Mouse (Mus musculus): ENCODE results near the gene Bglap2. TPM values are rescaled to one million over a fixed set of nuclear protein-coding genes. Genes with fewer than 3 reads are reported as not detected.
A peak's percentile ranks its signal among the peaks of the same experiment; 100 is the strongest.

Gene Bglap2
- polyA plus RNA-seq, 1 experiment from 2014 or later = not detected

DNA sequence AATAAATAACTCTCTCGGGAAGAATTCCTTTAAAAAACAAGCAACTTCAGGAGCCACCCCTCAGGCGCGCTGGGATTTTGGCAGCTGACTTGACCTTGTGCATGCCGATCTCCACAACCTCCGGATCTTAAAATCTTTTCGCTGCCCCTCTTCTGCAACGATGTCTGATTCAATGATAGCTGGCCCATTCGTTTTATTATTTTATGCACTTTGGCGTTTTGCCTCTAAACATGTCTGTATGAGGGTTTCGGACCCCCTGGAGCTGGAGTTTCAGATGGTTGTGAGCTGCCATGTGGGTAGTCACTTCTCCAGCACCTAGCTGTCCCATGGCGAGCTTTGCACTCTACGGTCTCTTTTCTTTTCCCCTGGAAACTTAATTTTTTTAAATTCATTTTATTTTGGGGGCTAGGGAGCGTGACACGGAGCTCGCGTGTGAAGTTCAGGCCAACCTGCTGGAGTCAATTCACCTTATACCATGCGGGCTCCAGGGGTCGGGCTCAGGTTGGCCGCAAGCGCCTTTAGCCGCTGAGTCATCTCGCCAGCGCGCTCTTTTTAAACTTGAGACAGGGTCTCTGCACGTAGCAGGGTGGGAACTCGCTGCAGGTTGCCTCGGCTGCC, 43.0 kb downstream of the Bglap2 start:
- Histone ChIP-seq H3K9me3 (replicated peaks) (no peaks in the 10 kb centered on the region), H3K4me2 (peak overlapping the region; percentile 76)
- 2% methylated on average over 27 of the region's 27 CpGs for WGBS

DNA sequence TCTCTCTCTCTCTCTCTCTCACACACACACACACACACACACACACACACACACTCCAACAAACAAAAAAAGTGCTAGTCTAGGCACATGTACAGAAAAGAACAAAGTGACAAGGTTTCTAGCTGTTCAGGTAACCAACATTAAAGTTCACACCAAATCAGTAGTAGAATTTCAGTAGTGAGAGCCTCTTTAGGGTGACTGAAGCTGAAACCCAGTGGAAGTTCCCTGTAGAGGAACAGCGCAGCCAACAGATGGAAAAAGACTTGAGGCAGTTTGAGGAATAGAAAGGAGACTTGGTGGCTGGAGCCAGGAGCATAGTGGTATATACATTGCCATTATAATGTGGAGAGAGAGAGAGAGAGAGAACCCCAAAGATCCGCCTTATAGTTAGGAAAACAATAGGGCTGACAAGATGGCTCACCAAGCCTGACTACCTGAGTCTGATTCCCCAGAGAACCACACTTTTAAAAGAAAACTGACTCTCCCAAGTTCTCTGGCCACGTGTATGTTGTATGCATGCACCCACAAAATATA, 43.5 kb downstream of the Bglap2 start:
- H3K4me3 ChIP-seq = peak overlapping the region; percentile 85
- no peaks in the 10 kb centered on the region for H3K36me3 ChIP-seq (ENCODE audit: poor library complexity, severe bottlenecking)
- H3K27me3 ChIP-seq = no peaks in the 10 kb centered on the region
- no peak overlapping the region for H3K27ac ChIP-seq
- WGBS = 39% methylated on average over 3 of the region's 3 CpGs
- peak overlapping the region; percentile 93 for H3K9ac ChIP-seq
- no peaks in the 10 kb centered on the region for H3K9me3 ChIP-seq (replicated peaks)
- ATAC-seq = no peak
- H3K4me1 ChIP-seq = peaks cover 31% of the 10 kb centered on the region
- peak overlapping the region; percentile 76 for H3K4me2 ChIP-seq

More for the DNA sequence above, 43.0 kb downstream of the Bglap2 start:
- H3K9ac ChIP-seq = peak overlapping the region; percentile 93
- H3K27ac ChIP-seq = peak overlapping the region; percentile 94
- H3K4me1 ChIP-seq = peaks cover 31% of the 10 kb centered on the region
- H3K36me3 ChIP-seq (ENCODE audit: poor library complexity, severe bottlenecking) = 0 out of 2 replicates have a peak, but pooled peaks cover under 1% of the 10 kb centered on the region
- H3K4me3 ChIP-seq = peak overlapping the region; percentile 85
- ATAC-seq = peak; percentile 68
- no peaks in the 10 kb centered on the region for H3K27me3 ChIP-seq

DNA sequence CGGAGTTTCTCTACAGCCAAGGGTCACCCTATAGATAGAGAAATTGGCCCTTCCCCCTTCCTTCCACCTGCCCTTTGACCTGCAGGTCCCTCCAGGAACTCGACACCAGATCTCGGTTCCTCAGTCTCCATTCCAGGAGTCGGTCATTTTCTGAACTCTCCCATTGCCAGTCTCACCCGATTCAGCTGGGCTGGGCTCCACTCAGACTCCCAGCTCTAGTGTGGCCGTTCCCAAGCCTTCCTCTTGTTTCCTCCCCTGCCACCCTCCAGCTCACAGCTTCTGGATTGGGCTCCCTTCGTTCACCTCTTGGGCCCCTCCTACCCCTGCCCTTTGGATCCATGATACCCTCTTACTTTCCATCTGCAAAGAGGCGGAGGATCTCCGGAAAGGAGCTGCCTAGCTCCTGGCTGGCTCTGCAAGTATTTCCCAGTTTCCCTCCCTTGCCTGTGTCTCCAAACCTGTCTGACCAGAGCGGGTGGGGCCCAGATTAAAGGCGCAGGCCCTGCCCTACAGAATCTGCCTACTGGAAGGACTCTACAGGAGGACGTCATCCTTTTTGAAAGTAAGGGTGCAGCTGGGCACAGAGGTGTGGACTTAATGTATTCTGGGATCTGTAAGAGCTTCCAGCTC, 44.4 kb downstream of the Bglap2 start:
- Histone ChIP-seq H3K9ac (peak overlapping the region; percentile 9; the same call in 1 of the 2 replicates), H3K4me3 (no peak overlapping the region), H3K4me2 (no peak overlapping the region), H3K4me1 (peaks cover 31% of the 10 kb centered on the region), H3K9me3 (replicated peaks) (no peaks in the 10 kb centered on the region), H3K27me3 (no peaks in the 10 kb centered on the region), H3K27ac (no peak overlapping the region), H3K36me3 (ENCODE audit: poor library complexity, severe bottlenecking) (peaks cover 7% of the 10 kb centered on the region)
- ATAC-seq = no peak
- WGBS = 66% methylated on average over 12 of the region's 12 CpGs

DNA sequence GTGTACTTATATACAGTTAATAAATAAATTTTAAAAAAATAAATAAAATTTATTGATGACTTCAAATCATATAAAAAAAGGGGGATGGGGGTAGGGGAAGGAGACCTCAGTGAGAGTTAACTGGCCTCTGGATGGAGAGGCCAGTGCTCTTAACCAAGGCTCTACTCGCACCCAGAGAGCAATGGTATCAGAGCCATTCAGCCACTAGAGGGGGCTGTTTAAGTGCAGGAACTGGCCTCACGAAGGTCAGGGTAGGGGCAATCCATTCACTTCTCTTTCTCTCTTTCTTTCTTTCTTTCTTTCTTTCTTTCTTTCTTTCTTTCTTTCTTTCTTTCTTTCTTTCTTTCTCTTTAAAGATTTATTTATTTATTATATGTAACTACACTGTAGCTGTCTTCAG, 47.2 kb downstream of the Bglap2 start:
- Histone ChIP-seq H3K4me2 (no peak overlapping the region), H3K27me3 (no peaks in the 10 kb centered on the region), H3K9me3 (replicated peaks) (no peaks in the 10 kb centered on the region), H3K36me3 (ENCODE audit: poor library complexity, severe bottlenecking) (peaks cover 22% of the 10 kb centered on the region), H3K4me3 (no peak overlapping the region), H3K9ac (no peak overlapping the region), H3K27ac (no peak overlapping the region), H3K4me1 (peaks cover 16% of the 10 kb centered on the region)
- ATAC-seq = no peak
- WGBS = 26% methylated on average over 2 of the region's 2 CpGs

DNA sequence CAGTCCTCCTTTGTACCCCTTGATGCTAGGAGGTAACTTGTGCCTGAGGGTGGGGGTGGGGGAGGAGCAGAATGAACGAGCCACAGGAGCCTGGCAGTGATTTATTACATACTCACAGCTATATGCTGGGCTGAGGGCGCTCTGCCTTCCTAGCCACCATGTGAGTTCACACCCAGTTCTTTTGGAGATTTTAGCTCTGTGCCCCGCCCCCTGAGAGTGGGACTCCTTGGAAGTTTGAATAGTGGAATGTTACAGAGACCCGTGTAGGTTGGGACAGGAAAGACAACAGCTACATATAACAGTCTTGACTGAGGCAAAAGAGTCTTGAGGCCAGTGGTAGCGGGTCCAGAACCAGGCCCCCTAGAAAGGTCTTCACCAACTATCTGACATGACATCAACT, 49.5 kb downstream of the Bglap2 start:
- H3K27ac ChIP-seq = no peak overlapping the region
- peaks cover 11% of the 10 kb centered on the region for H3K4me1 ChIP-seq
- no peak overlapping the region for H3K9ac ChIP-seq
- no peak for ATAC-seq
- WGBS = 81% methylated on average over 5 of the region's 5 CpGs
- H3K9me3 ChIP-seq (replicated peaks) = no peaks in the 10 kb centered on the region
- no peak overlapping the region for H3K4me2 ChIP-seq
- H3K4me3 ChIP-seq = no peak overlapping the region
- H3K27me3 ChIP-seq = no peaks in the 10 kb centered on the region
- peaks cover 22% of the 10 kb centered on the region for H3K36me3 ChIP-seq (ENCODE audit: poor library complexity, severe bottlenecking)

Other genes with a start within 250 kb of the Bglap2 start
- gene Mef2d, start 236.3 kb downstream of the Bglap2 start, polyA plus RNA-seq (2015; fragmentation: Nextera tagmentation; extraction: Ambion mirVana) = 15.0 and 16.5 TPM in 2 replicates
- gene Rhbg, start 124.0 kb downstream of the Bglap2 start, polyA plus RNA-seq (2015; fragmentation: Nextera tagmentation; extraction: Ambion mirVana) = 0.18 and 0.26 TPM in 2 replicates
- gene Gm38392, start 91.5 kb downstream of the Bglap2 start, polyA plus RNA-seq (2015; fragmentation: Nextera tagmentation; extraction: Ambion mirVana) = 0.31 TPM in 1 of 2 replicates, not detected in the other
- 11.9 and 12.3 TPM in 2 replicates for gene Tsacc, start 81.7 kb downstream of the Bglap2 start, polyA plus RNA-seq (2015; fragmentation: Nextera tagmentation; extraction: Ambion mirVana)
- 612 and 636 TPM in 2 replicates for gene Cct3, start 81.6 kb downstream of the Bglap2 start, polyA plus RNA-seq (2015; fragmentation: Nextera tagmentation; extraction: Ambion mirVana)
- 82.5 and 100 TPM in 2 replicates for gene Glmp, start 53.7 kb downstream of the Bglap2 start, polyA plus RNA-seq (2015; fragmentation: Nextera tagmentation; extraction: Ambion mirVana)
- 2.4 and 3.0 TPM in 2 replicates for gene Tmem79, start 42.6 kb downstream of the Bglap2 start, polyA plus RNA-seq (2015; fragmentation: Nextera tagmentation; extraction: Ambion mirVana)
- gene Smg5, start 42.4 kb downstream of the Bglap2 start, polyA plus RNA-seq (2015; fragmentation: Nextera tagmentation; extraction: Ambion mirVana) = 62.6 and 64.0 TPM in 2 replicates
- 0.81 and 1.0 TPM in 2 replicates for gene Paqr6, start 14.1 kb downstream of the Bglap2 start, polyA plus RNA-seq (2015; fragmentation: Nextera tagmentation; extraction: Ambion mirVana)
- gene Bglap3, start 6.0 kb downstream of the Bglap2 start, polyA plus RNA-seq (2015; fragmentation: Nextera tagmentation; extraction: Ambion mirVana) = not detected in 2 replicates
- 0.54 TPM in 1 of 2 replicates, not detected in the other for gene Bglap, start 5.8 kb upstream of the Bglap2 start, polyA plus RNA-seq (2015; fragmentation: Nextera tagmentation; extraction: Ambion mirVana)
- gene Pmf1, start 31.6 kb upstream of the Bglap2 start, polyA plus RNA-seq (2015; fragmentation: Nextera tagmentation; extraction: Ambion mirVana) = 107 TPM in 2 replicates
- 23.0 and 26.2 TPM in 2 replicates for gene Slc25a44, start 46.4 kb upstream of the Bglap2 start, polyA plus RNA-seq (2015; fragmentation: Nextera tagmentation; extraction: Ambion mirVana)
- gene Sema4a, start 82.5 kb upstream of the Bglap2 start, polyA plus RNA-seq (2015; fragmentation: Nextera tagmentation; extraction: Ambion mirVana) = 13.7 and 16.7 TPM in 2 replicates
- 12.1 and 15.5 TPM in 2 replicates for gene Lmna, start 131.3 kb upstream of the Bglap2 start, polyA plus RNA-seq (2015; fragmentation: Nextera tagmentation; extraction: Ambion mirVana)
- gene Mex3a, start 153.7 kb upstream of the Bglap2 start, polyA plus RNA-seq (2015; fragmentation: Nextera tagmentation; extraction: Ambion mirVana) = 51.5 and 52.6 TPM in 2 replicates
- not detected in 2 replicates for gene Rab25, start 169.6 kb upstream of the Bglap2 start, polyA plus RNA-seq (2015; fragmentation: Nextera tagmentation; extraction: Ambion mirVana)
- 170 and 180 TPM in 2 replicates for gene Lamtor2, start 174.4 kb upstream of the Bglap2 start, polyA plus RNA-seq (2015; fragmentation: Nextera tagmentation; extraction: Ambion mirVana)
- gene Ubqln4, start 175.1 kb upstream of the Bglap2 start, polyA plus RNA-seq (2015; fragmentation: Nextera tagmentation; extraction: Ambion mirVana) = 43.5 and 47.5 TPM in 2 replicates
- gene Ssr2, start 197.2 kb upstream of the Bglap2 start, polyA plus RNA-seq (2015; fragmentation: Nextera tagmentation; extraction: Ambion mirVana) = 139 and 143 TPM in 2 replicates
- gene Arhgef2, start 227.3 kb upstream of the Bglap2 start, polyA plus RNA-seq (2015; fragmentation: Nextera tagmentation; extraction: Ambion mirVana) = 151 and 162 TPM in 2 replicates

Data from forebrain, embryonic 13.5 days (tissue).